Mouse (Mus musculus): ENCODE results near the gene Atxn7l3. TPM values are rescaled to one million over a fixed set of nuclear protein-coding genes. Genes with fewer than 3 reads are reported as not detected.

The Atxn7l3 gene
- polyA plus RNA-seq, 1 experiment from 2014 or later, result 24.7 TPM

DNA sequence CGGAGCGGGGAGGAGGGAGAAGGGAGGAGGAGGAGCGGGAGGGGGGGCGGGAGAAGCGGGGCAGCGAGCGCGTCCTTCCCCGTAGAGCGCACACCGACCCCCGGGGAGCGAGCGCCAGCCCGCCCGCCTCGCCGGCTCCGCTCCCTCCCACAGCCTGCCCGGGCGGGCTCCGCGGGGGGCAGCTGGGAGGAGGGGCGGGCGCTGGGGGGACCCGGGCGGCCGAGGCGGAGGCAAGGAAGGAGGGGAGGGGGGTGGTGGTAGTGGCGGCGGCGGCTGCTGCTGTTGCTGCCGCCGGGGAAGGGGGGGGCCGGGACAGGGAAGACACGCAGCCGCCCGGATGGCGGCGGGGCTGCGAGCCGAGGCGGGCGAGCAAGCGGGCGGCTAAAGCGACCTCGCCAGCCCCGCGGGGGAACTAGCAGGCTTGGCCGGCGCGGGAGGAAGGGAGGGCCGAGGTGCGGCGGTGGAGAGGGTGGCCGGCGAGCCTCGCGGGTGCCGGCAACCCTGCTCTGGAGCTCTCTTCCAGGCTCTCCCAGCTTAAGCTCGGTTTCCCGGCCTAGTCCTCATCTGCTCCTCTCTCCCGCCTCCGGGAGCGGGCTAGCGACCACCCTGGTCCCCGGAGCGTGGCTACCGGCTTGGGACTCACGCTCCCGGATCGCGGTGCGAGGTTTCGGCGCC is 21.6 kb upstream of the Atxn7l3 start:
- peak overlapping the region; percentile 85 for H3K4me2 ChIP-seq (replicated peaks)
- peak overlapping the region; percentile 100 for H3K4me3 ChIP-seq
- peak overlapping the region; percentile 100 for H3K9ac ChIP-seq (replicated peaks)
- no peaks in the 10 kb centered on the region; the same call in 1 of the 2 replicates for H3K27me3 ChIP-seq
- peaks cover 21% of the 10 kb centered on the region for H3K4me1 ChIP-seq
- no peaks in the 10 kb centered on the region for H3K9me3 ChIP-seq
- peak; percentile 64 for ATAC-seq (ENCODE audit: low FRiP score, low read depth)
- peaks cover 25% of the 10 kb centered on the region for H3K36me3 ChIP-seq
- 0% methylated on average over 29 of the region's 77 CpGs for WGBS
- peak overlapping the region; percentile 100 for H3K27ac ChIP-seq (replicated peaks)

GRCm38 (mm10) chr11:102317298-102317900 is 21.0 kb upstream of the Atxn7l3 start:
- Histone ChIP-seq H3K9ac (replicated peaks) (peak overlapping the region; percentile 100), H3K27ac (replicated peaks) (peak overlapping the region; percentile 100), H3K36me3 (peaks cover 32% of the 10 kb centered on the region), H3K4me2 (replicated peaks) (peak overlapping the region; percentile 85), H3K4me1 (peaks cover 21% of the 10 kb centered on the region), H3K9me3 (no peaks in the 10 kb centered on the region), H3K27me3 (no peaks in the 10 kb centered on the region; the same call in 1 of the 2 replicates), H3K4me3 (peak overlapping the region; percentile 100)
- under 1% methylated on average over 74 of the region's 87 CpGs for WGBS
- peak; percentile 3; the same call in 1 of the 2 replicates for ATAC-seq (ENCODE audit: low FRiP score, low read depth)

GRCm38 (mm10) chr11:102316572-102317297 is 20.3 kb upstream of the Atxn7l3 start:
- Histone ChIP-seq H3K9ac (replicated peaks) (peak overlapping the region; percentile 100), H3K4me1 (peaks cover 21% of the 10 kb centered on the region), H3K27me3 (no peaks in the 10 kb centered on the region), H3K27ac (replicated peaks) (peak overlapping the region; percentile 100), H3K4me2 (replicated peaks) (peak overlapping the region; percentile 85), H3K4me3 (peak overlapping the region; percentile 100), H3K9me3 (no peaks in the 10 kb centered on the region), H3K36me3 (peaks cover 38% of the 10 kb centered on the region)
- under 1% methylated on average over 63 of the region's 80 CpGs for WGBS
- peak; percentile 48 for ATAC-seq (ENCODE audit: low FRiP score, low read depth)

GRCm38 (mm10) chr11:102315690-102316571 is 19.5 kb upstream of the Atxn7l3 start:
- Histone ChIP-seq H3K27me3 (no peaks in the 10 kb centered on the region), H3K4me3 (peak overlapping the region; percentile 100), H3K36me3 (peaks cover 45% of the 10 kb centered on the region), H3K4me2 (replicated peaks) (peak overlapping the region; percentile 85), H3K9ac (replicated peaks) (peak overlapping the region; percentile 100), H3K9me3 (no peaks in the 10 kb centered on the region), H3K4me1 (peaks cover 24% of the 10 kb centered on the region), H3K27ac (replicated peaks) (peak overlapping the region; percentile 100)
- no peak for ATAC-seq (ENCODE audit: low FRiP score, low read depth)
- 14% methylated on average over 14 of the region's 14 CpGs for WGBS

DNA sequence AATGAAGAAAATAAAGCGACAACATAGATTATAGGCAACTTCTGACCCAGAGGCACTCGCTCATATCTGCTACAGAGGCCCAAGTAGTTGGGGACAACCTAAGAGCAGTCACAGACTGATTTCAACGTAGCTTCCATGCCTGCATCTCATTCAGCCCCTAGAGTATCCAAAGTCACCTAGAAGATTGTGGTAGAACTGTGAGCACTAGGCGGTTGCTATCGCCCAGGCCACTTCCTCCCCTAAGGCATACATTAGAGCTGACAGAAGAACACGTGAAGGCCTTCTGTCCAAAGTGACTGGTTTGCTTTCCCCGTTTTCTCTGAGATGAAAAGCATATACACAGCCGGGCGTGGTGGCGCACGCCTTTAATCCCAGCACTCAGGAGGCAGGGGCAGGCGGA is 17.9 kb upstream of the Atxn7l3 start:
- H3K27ac ChIP-seq (replicated peaks), result no peak overlapping the region
- H3K9me3 ChIP-seq, result no peaks in the 10 kb centered on the region
- no peak for ATAC-seq (ENCODE audit: low FRiP score, low read depth)
- no peak overlapping the region for H3K4me2 ChIP-seq (replicated peaks)
- peaks cover 59% of the 10 kb centered on the region for H3K36me3 ChIP-seq
- H3K9ac ChIP-seq (replicated peaks), result no peak overlapping the region
- H3K4me3 ChIP-seq, result no peak overlapping the region
- peaks cover 31% of the 10 kb centered on the region for H3K4me1 ChIP-seq
- WGBS, result 86% methylated on average over 12 of the region's 12 CpGs
- H3K27me3 ChIP-seq, result no peaks in the 10 kb centered on the region

- Histone ChIP-seq H3K27ac (replicated peaks) (no peak overlapping the region; the same call in 1 of the 2 replicates), H3K36me3 (peaks cover 70% of the 10 kb centered on the region), H3K4me3 (no peak overlapping the region), H3K4me1 (peaks cover 41% of the 10 kb centered on the region), H3K4me2 (replicated peaks) (no peak overlapping the region), H3K9ac (replicated peaks) (no peak overlapping the region), H3K9me3 (no peaks in the 10 kb centered on the region), H3K27me3 (no peaks in the 10 kb centered on the region)
- 86% methylated on average over 6 of the region's 6 CpGs for WGBS
- no peak for ATAC-seq (ENCODE audit: low FRiP score, low read depth)
These were observed 16.2 kb upstream of the Atxn7l3 start for GRCm38 (mm10) chr11:102312586-102312985.

DNA sequence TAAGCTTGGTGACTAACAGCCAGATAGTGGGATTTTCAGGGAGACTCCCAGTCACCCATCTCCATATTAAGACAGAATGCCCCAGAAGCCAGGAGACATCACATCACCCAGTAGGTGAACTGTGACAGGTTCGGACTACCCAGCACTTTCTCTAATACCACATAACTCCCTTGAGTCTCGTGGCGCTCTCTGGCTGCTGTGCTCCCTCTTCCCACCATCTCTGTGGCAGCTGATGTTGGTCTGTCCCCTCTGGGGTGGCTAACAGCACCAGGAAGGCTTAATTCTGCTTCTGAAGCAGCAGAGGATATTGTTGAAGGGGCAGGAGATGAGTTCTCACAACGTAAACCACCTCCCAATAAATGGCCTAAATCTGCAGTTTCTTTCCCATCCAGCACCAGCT is 15.5 kb upstream of the Atxn7l3 start:
- Histone ChIP-seq H3K4me3 (no peak overlapping the region), H3K9ac (replicated peaks) (no peak overlapping the region), H3K4me2 (replicated peaks) (no peak overlapping the region), H3K4me1 (peaks cover 41% of the 10 kb centered on the region), H3K27me3 (no peaks in the 10 kb centered on the region), H3K36me3 (peaks cover 76% of the 10 kb centered on the region), H3K27ac (replicated peaks) (no peak overlapping the region; the same call in 1 of the 2 replicates), H3K9me3 (no peaks in the 10 kb centered on the region)
- 88% methylated on average over 4 of the region's 4 CpGs for WGBS
- ATAC-seq (ENCODE audit: low FRiP score, low read depth), result no peak

DNA sequence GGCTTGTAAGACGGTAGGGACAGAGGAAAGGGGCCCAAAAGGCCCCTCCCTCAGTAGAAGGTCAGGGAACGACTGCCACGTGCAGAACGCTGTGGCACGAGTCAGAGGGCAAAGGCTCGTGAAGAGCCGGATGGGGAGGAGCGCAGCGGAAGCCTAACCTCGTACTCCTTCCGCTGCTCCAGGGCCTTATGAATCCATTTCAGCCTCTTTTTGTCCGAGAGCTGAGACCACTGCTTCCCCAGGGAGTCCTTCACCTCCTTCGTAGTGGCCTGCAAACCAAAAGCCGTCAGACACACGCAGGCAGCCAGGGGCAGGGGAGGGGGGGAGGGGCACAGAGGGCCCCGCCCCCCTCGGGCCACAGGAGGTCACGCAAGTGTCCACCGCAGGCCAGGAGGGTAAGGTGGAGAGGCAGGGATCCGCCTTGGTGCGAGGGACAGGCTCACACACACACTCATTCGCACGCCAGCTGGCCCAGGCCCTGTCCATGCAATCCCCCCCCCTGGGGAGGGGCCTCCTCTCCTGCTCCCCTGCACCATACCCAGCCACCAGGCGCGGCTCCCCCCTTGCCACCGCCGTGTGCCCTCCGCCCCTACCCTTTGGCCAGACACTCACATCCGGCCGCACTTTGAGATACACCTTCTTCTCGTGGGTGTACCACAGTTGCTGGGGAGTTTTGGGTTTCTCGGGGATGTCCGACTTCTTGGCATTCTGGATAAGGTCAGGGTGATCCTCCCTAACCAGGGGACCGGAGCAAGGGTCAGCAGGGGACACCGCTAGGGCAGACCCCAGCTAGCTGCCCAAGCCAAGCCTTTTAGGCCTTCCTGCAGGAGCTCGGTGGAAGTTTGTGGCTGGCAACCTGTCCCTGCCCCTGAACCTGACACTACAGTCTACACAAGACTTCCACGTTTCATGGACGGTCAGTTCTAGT is 14.6 kb upstream of the Atxn7l3 start:
- WGBS, result 38% methylated on average over 37 of the region's 38 CpGs
- Histone ChIP-seq H3K27me3 (no peaks in the 10 kb centered on the region), H3K9ac (replicated peaks) (no peak overlapping the region), H3K4me3 (no peak overlapping the region), H3K4me1 (peaks cover 36% of the 10 kb centered on the region), H3K9me3 (no peaks in the 10 kb centered on the region), H3K36me3 (peaks cover 86% of the 10 kb centered on the region), H3K4me2 (replicated peaks) (no peak overlapping the region), H3K27ac (replicated peaks) (peak overlapping the region; percentile 30; the same call in 1 of the 2 replicates)
- ATAC-seq (ENCODE audit: low FRiP score, low read depth), result no peak

- no peaks in the 10 kb centered on the region for H3K27me3 ChIP-seq
- WGBS, result 89% methylated on average over 22 of the region's 22 CpGs
- H3K27ac ChIP-seq (replicated peaks), result peak overlapping the region; percentile 60; the same call in 1 of the 2 replicates
- H3K4me2 ChIP-seq (replicated peaks), result peak overlapping the region; percentile 60; the same call in 1 of the 2 replicates
- peaks cover 27% of the 10 kb centered on the region for H3K4me1 ChIP-seq
- peak overlapping the region; percentile 34; the same call in 1 of the 2 replicates for H3K9ac ChIP-seq (replicated peaks)
- no peaks in the 10 kb centered on the region for H3K9me3 ChIP-seq
- peak overlapping the region; percentile 37 for H3K4me3 ChIP-seq
- peaks cover 90% of the 10 kb centered on the region for H3K36me3 ChIP-seq
- no peak for ATAC-seq (ENCODE audit: low FRiP score, low read depth)
These were observed 13.6 kb upstream of the Atxn7l3 start for GRCm38 (mm10) chr11:102309821-102310617.

GRCm38 (mm10) chr11:102308979-102309378 is 12.5 kb upstream of the Atxn7l3 start:
- H3K4me2 ChIP-seq (replicated peaks), result peak overlapping the region; percentile 60
- peak overlapping the region; percentile 34 for H3K9ac ChIP-seq (replicated peaks)
- no peaks in the 10 kb centered on the region for H3K9me3 ChIP-seq
- H3K27me3 ChIP-seq, result no peaks in the 10 kb centered on the region
- H3K36me3 ChIP-seq, result peaks cover 81% of the 10 kb centered on the region
- WGBS, result under 1% methylated on average over 27 of the region's 27 CpGs
- H3K27ac ChIP-seq (replicated peaks), result peak overlapping the region; percentile 60
- peaks cover 27% of the 10 kb centered on the region for H3K4me1 ChIP-seq
- peak; percentile 91 for ATAC-seq (ENCODE audit: low FRiP score, low read depth)
- peak overlapping the region; percentile 37 for H3K4me3 ChIP-seq

All from midbrain, embryonic 12.5 days (tissue).